Mouse (Mus musculus) ES-E14 (cell line): ENCODE measurements around the gene Tfpi.

Source experiments
- CHD2 ChIP-seq: IDR thresholded peaks from 2 replicates; pipeline ENCODE4 v1.6.1; 2014; ENCODE audit warnings: mild to moderate bottlenecking, low read depth, low read length, inconsistent platforms
- MAFK ChIP-seq: IDR thresholded peaks from 2 replicates; pipeline ENCODE4 v1.6.1; 2014; ENCODE audit warnings: mild to moderate bottlenecking, low read depth, low read length, inconsistent platforms; ENCODE audit not compliant: insufficient read depth

DNA sequence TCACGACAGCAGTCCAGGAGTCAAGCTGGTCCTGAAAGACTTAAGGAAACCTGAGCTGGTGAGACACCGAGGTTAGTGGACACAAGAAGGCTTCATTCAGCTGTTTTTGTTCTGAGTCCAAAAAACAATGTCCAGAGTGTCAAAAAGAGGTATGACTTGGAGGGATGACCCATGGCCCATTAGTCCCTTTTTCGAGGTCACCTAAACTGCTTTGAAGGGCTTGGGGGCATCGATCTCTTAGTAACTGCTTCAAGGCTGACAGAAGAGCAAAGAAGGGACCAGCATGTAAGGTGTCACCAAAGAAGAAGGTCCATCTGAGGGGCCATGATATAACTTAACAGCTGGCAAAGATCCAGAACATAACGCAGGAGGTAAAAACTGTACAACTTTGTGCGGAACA, 1.2 kb upstream of the Tfpi start:
- TF ChIP-seq MAFK (no peak), CHD2 (no peak)
